Mouse (Mus musculus): ENCODE results near the gene Muc4. TPM values are rescaled to one million over a fixed set of nuclear protein-coding genes. Genes with fewer than 3 reads are reported as not detected.
A peak's percentile ranks its signal among the peaks of the same experiment; 100 is the strongest.

Muc4 gene
- polyA plus RNA-seq, 1 experiment from 2014 or later = 0.28 TPM

DNA sequence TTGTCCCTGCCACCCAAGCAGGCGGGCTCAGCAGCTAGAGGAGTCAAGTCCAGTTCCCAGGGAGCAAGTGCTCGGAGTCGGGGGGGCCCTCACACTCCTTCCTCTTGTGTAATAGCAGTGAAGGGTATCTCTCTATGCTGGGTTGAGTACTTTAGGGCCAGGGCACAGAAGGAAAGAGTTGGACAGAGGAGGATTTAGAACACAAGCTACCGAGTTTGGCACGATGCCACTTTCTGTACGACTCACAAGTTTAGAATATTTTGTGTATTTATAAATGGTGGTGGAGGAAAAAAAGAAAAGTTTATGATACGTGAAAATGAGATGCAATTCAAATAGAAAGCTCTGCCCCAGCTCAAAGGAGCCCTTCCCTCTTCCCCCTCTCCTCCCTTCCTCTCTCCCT lies 69.5 kb downstream of the Muc4 start:
- no peak for TF ChIP-seq CTCF (IDR thresholded peaks at IDR 0.05; ENCODE audit: low read depth)
- DNase-seq (ENCODE audit: low spot score) = no peak

DNA sequence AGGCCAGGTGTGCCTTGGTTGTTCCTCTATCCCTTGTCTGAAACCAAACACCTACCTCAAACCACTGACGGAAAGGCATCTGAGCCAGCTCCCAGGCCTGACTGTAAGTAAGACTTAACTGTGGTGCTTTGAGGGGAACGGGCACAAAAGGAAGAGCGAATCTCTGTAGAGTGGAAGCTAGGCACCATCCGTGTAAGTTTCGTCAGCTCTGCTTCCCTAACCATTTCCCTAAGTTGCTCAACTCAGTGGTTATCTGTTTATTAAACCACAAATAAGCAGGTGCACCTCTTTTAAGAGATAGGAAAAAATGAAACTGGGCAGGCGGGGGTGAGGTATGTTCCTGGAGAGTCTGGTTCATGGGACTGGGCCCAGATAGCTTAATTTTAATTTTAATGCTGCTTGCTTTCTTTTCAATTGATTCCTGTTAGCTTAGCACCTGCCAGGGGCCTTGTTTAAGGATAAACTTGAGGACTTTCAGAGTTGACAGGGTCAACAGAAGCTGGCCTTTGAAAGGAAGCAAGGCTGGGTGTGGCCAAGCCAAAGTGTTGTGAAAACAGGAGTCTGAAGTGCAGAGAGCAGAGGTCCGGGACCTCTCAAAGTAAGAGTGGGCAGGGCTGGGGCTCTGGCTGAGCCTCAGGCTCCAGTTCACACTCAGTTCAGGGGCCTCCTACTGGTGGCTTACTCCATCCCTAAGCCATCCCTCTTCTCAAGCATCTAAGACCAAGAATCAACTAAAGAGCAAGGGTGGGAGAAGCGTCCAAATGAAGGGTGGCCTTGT lies 71.9 kb downstream of the Muc4 start:
- no peak overlapping the region for H3K4me3 ChIP-seq (replicated peaks; ENCODE audit: low read depth, low read length)
- no peak overlapping the region for H3K27ac ChIP-seq
- H3K9ac ChIP-seq (ENCODE audit: low read depth, low read length) = no peak overlapping the region
- peak; percentile 15; the same call in 1 of the 2 replicates for TF ChIP-seq CTCF (IDR thresholded peaks at IDR 0.05; ENCODE audit: low read depth)
- H3K27me3 ChIP-seq (ENCODE audit: insufficient read depth, low read length) = no peaks in the 10 kb centered on the region
- no peaks in the 10 kb centered on the region for H3K9me3 ChIP-seq (replicated peaks; ENCODE audit: low read length)
- ATAC-seq (replicated peaks; ENCODE audit: low FRiP score, low read depth) (no peak), DNase-seq (ENCODE audit: low spot score) (no peak)
- no peak overlapping the region for H3K4me2 ChIP-seq (ENCODE audit: low read length)
- WGBS = 58% methylated on average over 8 of the region's 8 CpGs
- H3K36me3 ChIP-seq (ENCODE audit: insufficient read depth, low read length) = no peaks in the 10 kb centered on the region
- H3K4me1 ChIP-seq (replicated peaks; ENCODE audit: insufficient read depth, low read length) = no peaks in the 10 kb centered on the region

More for the DNA sequence above, 69.5 kb downstream of the Muc4 start:
- H3K4me1 ChIP-seq (replicated peaks; ENCODE audit: insufficient read depth, low read length) = no peaks in the 10 kb centered on the region
- ATAC-seq (replicated peaks; ENCODE audit: low FRiP score, low read depth) = no peak; the same call in 1 of the 2 replicates
- no peak overlapping the region for H3K4me2 ChIP-seq (ENCODE audit: low read length)
- no peaks in the 10 kb centered on the region for H3K9me3 ChIP-seq (replicated peaks; ENCODE audit: low read length)
- 60% methylated on average over 7 of the region's 7 CpGs for WGBS
- peak overlapping the region; percentile 62 for H3K27ac ChIP-seq
- H3K36me3 ChIP-seq (ENCODE audit: insufficient read depth, low read length) = no peaks in the 10 kb centered on the region
- H3K9ac ChIP-seq (ENCODE audit: low read depth, low read length) = no peak overlapping the region
- no peak overlapping the region for H3K4me3 ChIP-seq (replicated peaks; ENCODE audit: low read depth, low read length)
- H3K27me3 ChIP-seq (ENCODE audit: insufficient read depth, low read length) = no peaks in the 10 kb centered on the region

DNA sequence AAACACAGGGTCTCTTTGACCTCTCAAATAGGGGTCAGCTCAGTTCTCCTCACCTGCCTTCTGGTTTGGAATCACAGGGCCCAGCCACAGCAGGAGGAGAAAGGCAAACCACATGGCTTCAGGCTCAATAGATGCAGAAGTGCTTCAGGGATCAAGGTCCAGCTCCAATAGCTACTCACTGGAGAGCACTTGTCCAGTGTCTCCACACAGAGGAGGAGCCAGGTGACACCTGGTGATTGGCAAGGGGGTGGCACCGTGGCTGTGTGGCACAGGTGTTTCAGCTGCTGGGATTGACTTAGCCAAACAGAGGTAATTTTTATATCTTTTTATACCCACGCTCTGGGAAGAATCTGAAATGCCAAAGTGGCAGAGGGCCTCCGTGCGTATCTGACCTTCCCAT lies 74.6 kb downstream of the Muc4 start, which contains the start of gene Smbd1:
TSS of gene Smbd1 (minus strand) at position 157 of the 400 bp plus-strand sequence.
- no peaks in the 10 kb centered on the region for H3K27me3 ChIP-seq (ENCODE audit: insufficient read depth, low read length)
- H3K4me1 ChIP-seq (replicated peaks; ENCODE audit: insufficient read depth, low read length) = peaks cover 5% of the 10 kb centered on the region; the same call in 1 of the 2 replicates
- no peak within 1 kb of the TSS for H3K4me3 ChIP-seq (replicated peaks; ENCODE audit: low read depth, low read length)
- no peak for ATAC-seq (replicated peaks; ENCODE audit: low FRiP score, low read depth)
- H3K9ac ChIP-seq (ENCODE audit: low read depth, low read length) = no peak within 1 kb of the TSS
- H3K27ac ChIP-seq = no peak within 1 kb of the TSS
- no peak within 1 kb of the TSS for H3K4me2 ChIP-seq (ENCODE audit: low read length)
- 91% methylated on average over 4 of the region's 4 CpGs for WGBS
- no peak for TF ChIP-seq CTCF (IDR thresholded peaks at IDR 0.05; ENCODE audit: low read depth)
- no peaks in the 10 kb centered on the region for H3K9me3 ChIP-seq (replicated peaks; ENCODE audit: low read length)
- no peaks in the 10 kb centered on the region for H3K36me3 ChIP-seq (ENCODE audit: insufficient read depth, low read length)
- DNase-seq (ENCODE audit: low spot score) = no peak

DNA sequence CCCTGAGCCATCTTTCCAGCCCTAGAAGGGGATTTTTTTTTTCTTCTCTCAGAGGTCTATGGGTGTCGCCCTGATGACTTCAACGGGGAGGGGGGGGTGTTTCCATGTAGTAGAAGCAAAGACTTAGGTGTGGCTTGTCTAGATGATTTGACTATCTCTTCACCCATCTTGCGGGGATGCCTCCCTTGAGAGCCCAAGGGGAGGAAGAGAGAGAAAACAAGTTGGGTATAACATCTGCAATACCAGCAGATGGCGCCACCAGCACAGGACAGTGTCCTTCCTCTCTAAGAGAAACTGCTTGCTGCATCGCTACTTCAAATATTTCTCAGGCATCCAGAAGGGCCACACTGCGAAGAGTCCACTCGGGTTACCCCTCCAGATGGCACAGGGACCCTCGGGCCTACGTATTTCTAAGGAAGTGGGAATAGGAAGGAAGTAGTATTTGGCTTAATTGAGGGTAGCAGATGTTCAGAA lies 77.2 kb downstream of the Muc4 start:
- no peaks in the 10 kb centered on the region for H3K9me3 ChIP-seq (replicated peaks; ENCODE audit: low read length)
- WGBS = under 1% methylated on average over 9 of the region's 9 CpGs
- DNase-seq (ENCODE audit: low spot score) (peak; percentile 94), ATAC-seq (replicated peaks; ENCODE audit: low FRiP score, low read depth) (0 out of 2 replicates have a peak, but pooled peaks have one; percentile 22)
- H3K27me3 ChIP-seq (ENCODE audit: insufficient read depth, low read length) = no peaks in the 10 kb centered on the region
- no peak overlapping the region for H3K27ac ChIP-seq
- H3K36me3 ChIP-seq (ENCODE audit: insufficient read depth, low read length) = no peaks in the 10 kb centered on the region
- no peak overlapping the region for H3K9ac ChIP-seq (ENCODE audit: low read depth, low read length)
- peak overlapping the region; percentile 21; the same call in 1 of the 2 replicates for H3K4me2 ChIP-seq (ENCODE audit: low read length)
- peak; percentile 95 for TF ChIP-seq CTCF (IDR thresholded peaks at IDR 0.05; ENCODE audit: low read depth)
- no peak overlapping the region for H3K4me3 ChIP-seq (replicated peaks; ENCODE audit: low read depth, low read length)
- peaks cover 11% of the 10 kb centered on the region for H3K4me1 ChIP-seq (replicated peaks; ENCODE audit: insufficient read depth, low read length)

DNA sequence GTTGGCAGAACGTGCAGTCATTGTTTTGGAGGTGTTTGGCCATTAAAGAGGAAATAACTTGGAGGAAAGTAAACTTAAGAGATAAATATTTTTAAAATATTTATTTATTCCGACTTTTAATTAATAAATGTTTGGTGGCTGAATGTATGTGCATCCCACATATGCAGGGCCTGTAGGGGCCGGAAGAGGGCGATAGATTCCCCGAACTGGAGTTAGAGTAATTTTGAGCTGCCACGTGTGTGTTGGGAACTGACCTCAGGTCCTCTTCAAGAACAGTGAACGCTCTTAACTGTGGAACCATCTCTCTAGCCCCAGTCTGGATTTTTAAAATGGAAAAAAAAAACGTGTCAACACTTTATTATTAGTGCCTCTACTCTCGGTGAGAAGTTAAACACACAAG lies 77.7 kb downstream of the Muc4 start:
- no peak for TF ChIP-seq CTCF (IDR thresholded peaks at IDR 0.05; ENCODE audit: low read depth)
- DNase-seq (ENCODE audit: low spot score) (no peak), ATAC-seq (replicated peaks; ENCODE audit: low FRiP score, low read depth) (no peak)
- 54% methylated on average over 9 of the region's 9 CpGs for WGBS
- Histone ChIP-seq H3K36me3 (ENCODE audit: insufficient read depth, low read length) (no peaks in the 10 kb centered on the region), H3K4me1 (replicated peaks; ENCODE audit: insufficient read depth, low read length) (peaks cover 11% of the 10 kb centered on the region), H3K27me3 (ENCODE audit: insufficient read depth, low read length) (no peaks in the 10 kb centered on the region), H3K4me2 (ENCODE audit: low read length) (peak overlapping the region; percentile 21; the same call in 1 of the 2 replicates), H3K9me3 (replicated peaks; ENCODE audit: low read length) (no peaks in the 10 kb centered on the region), H3K9ac (ENCODE audit: low read depth, low read length) (no peak overlapping the region), H3K27ac (no peak overlapping the region), H3K4me3 (replicated peaks; ENCODE audit: low read depth, low read length) (no peak overlapping the region)

DNA sequence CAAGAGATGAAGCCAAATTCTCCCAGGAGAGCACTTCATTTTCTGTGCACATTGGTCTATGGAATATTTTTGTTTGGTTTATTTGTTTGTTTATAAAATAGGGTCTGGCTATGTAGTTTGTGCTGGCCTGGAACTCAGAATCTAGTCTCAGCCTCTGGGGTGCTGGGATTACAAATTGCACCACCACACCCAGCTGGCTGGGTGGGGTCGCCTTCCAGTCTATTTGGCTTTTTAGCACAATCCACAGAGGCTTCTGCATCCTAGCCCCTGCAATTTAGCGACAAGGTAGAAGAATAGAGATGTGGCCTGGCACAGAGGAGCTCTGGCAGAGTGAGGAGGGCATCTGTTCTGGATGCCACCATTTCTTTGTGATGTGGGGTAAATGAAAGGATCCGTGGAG lies 78.1 kb downstream of the Muc4 start:
- Histone ChIP-seq H3K9me3 (replicated peaks; ENCODE audit: low read length) (no peaks in the 10 kb centered on the region), H3K27ac (no peak overlapping the region), H3K36me3 (ENCODE audit: insufficient read depth, low read length) (no peaks in the 10 kb centered on the region), H3K4me3 (replicated peaks; ENCODE audit: low read depth, low read length) (no peak overlapping the region), H3K9ac (ENCODE audit: low read depth, low read length) (no peak overlapping the region), H3K4me1 (replicated peaks; ENCODE audit: insufficient read depth, low read length) (peaks cover 11% of the 10 kb centered on the region), H3K27me3 (ENCODE audit: insufficient read depth, low read length) (no peaks in the 10 kb centered on the region), H3K4me2 (ENCODE audit: low read length) (no peak overlapping the region)
- no peak for TF ChIP-seq CTCF (IDR thresholded peaks at IDR 0.05; ENCODE audit: low read depth)
- 81% methylated on average over 3 of the region's 3 CpGs for WGBS
- ATAC-seq (replicated peaks; ENCODE audit: low FRiP score, low read depth) = no peak
- DNase-seq (ENCODE audit: low spot score) = no peak
